Mouse (Mus musculus): ENCODE results near the gene Vwa5b2.

DNA sequence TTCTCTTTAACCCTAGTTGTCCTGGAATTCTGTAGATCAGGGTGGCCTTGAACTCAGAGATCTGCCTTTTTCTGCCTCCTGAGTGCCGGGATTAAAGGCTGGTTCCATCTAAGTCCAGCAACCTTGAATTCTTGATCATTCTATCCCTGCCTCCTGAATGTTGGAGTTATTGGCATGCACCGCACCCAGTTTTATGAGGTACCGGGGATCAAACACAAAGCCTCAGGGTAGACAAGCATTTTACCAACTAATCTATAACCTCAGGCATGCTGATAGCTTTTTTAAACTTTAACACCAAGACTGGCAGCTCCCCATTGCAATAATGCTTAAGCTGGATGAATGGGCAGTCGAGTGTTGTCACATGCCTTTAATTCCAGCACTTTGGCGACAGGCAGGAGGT is 41.8 kb upstream of the Vwa5b2 start:
- TF ChIP-seq CTCF (IDR thresholded peaks at IDR 0.05; ENCODE audit: low read depth, low read length) (no peak), EP300 (IDR thresholded peaks at IDR 0.05; ENCODE audit: insufficient read depth, low read depth, low read length) (no peak), POLR2A (IDR thresholded peaks at IDR 0.05; ENCODE audit: insufficient read depth, low read length) (no peak)
